Mouse (Mus musculus) C2C12 (cell line): ENCODE measurements around the gene Pdss2. TPM values are rescaled to one million over a fixed set of nuclear protein-coding genes. Genes with fewer than 3 reads are reported as not detected.

Experiments used
- H3K27me3 ChIP-seq: one replicate; pipeline ENCODE4 v1.6.1; 2011; ENCODE audit not compliant: control insufficient read depth, insufficient read depth, insufficient read length
- H3K36me3 ChIP-seq: one replicate; pipeline ENCODE4 v1.6.1; 2011; ENCODE audit not compliant: control insufficient read depth, insufficient read depth
- H3K4me3 ChIP-seq: one replicate; pipeline ENCODE4 v1.5.1; 2011; ENCODE audit warnings: mild to moderate bottlenecking, control low read depth; ENCODE audit not compliant: poor library complexity, insufficient read depth, severe bottlenecking
- H3K79me2 ChIP-seq: one replicate; pipeline ENCODE4 v1.6.1; 2011; ENCODE audit not compliant: control insufficient read depth, insufficient read depth
- H3K79me3 ChIP-seq: one replicate; pipeline ENCODE4 v1.6.1; 2011; ENCODE audit warnings: low read depth, control low read depth
- H3ac ChIP-seq: one replicate; pipeline ENCODE3; 2011; ENCODE audit warnings: low read depth; ENCODE audit not compliant: control insufficient read depth, insufficient read length
- CEBPB ChIP-seq: IDR thresholded peaks from one replicate; pipeline ENCODE4 v1.6.1; 2011; ENCODE audit warnings: low read depth, mild to moderate bottlenecking, control low read depth, moderate library complexity
- CTCF ChIP-seq: IDR thresholded peaks from one replicate; pipeline ENCODE4 v1.5.1; 2011; ENCODE audit not compliant: control insufficient read depth, insufficient read depth, insufficient read length
- FOSL1 ChIP-seq: IDR thresholded peaks from one replicate; pipeline ENCODE4 v1.8.0; 2011; ENCODE audit warnings: mild to moderate bottlenecking, low read length; ENCODE audit not compliant: poor library complexity, insufficient read depth, severe bottlenecking
- MAX ChIP-seq: IDR thresholded peaks from one replicate; pipeline ENCODE4 v1.6.1; 2011; ENCODE audit warnings: mild to moderate bottlenecking, control low read depth
- MYOD1 ChIP-seq: IDR thresholded peaks from one replicate; pipeline ENCODE4 v1.6.1; 2011; ENCODE audit warnings: low read depth; ENCODE audit not compliant: control insufficient read depth, insufficient read length
- MYOG ChIP-seq: IDR thresholded peaks from one replicate; pipeline ENCODE4 v1.6.1; 2011; ENCODE audit not compliant: control insufficient read depth, insufficient read length; ENCODE audit errors: extremely low read depth
- USF1 ChIP-seq: IDR thresholded peaks from one replicate; pipeline ENCODE4 v1.6.1; 2011; ENCODE audit warnings: low read depth, mild to moderate bottlenecking, control low read depth, moderate library complexity
- polyA plus RNA-seq: library from polyadenylated mRNA; unstranded; fragments of >200 nt; fragmentation: generic; extraction: Trizol; gene quantifications from one replicate; pipeline ENCODE4 v1.2.1, GENCODE M21; 2012; ENCODE audit warnings: missing spikeins

Gene Pdss2
- polyA plus RNA-seq, 1 experiment: 7.5 TPM

GRCm38 (mm10) chr10:43478751-43479435 is 257.6 kb downstream of the Pdss2 start, which contains the start of gene Bend3:
Gene Bend3, plus strand, starts transcription at chr10:43478831.
- TF ChIP-seq USF1: no peak
- TF ChIP-seq MYOG: no peak
- TF ChIP-seq MYOD1: no peak
- TF ChIP-seq CTCF: no peak
- TF ChIP-seq FOSL1: no peak
- Histone ChIP-seq H3K79me3 (peaks cover 32% of the 10 kb centered on the region), H3K36me3 (no peaks in the 10 kb centered on the region), H3K27me3 (no peaks in the 10 kb centered on the region), H3ac (peak within 1 kb of the TSS; percentile 78), H3K79me2 (peaks cover 41% of the 10 kb centered on the region), H3K4me3 (peak within 1 kb of the TSS; percentile 55)

GRCm38 (mm10) chr10:43479436-43480157 is 258.3 kb downstream of the Pdss2 start:
- H3K79me2 ChIP-seq: peaks cover 48% of the 10 kb centered on the region
- H3K79me3 ChIP-seq: peaks cover 38% of the 10 kb centered on the region
- no peaks in the 10 kb centered on the region for H3K27me3 ChIP-seq
- no peak for TF ChIP-seq MYOD1
- peak; percentile 98 for TF ChIP-seq CTCF
- peak; percentile 43 for TF ChIP-seq USF1
- TF ChIP-seq MAX: peak; percentile 73
- no peak for TF ChIP-seq FOSL1
- H3ac ChIP-seq: peak overlapping the region; percentile 78
- H3K4me3 ChIP-seq: peak overlapping the region; percentile 55
- no peaks in the 10 kb centered on the region for H3K36me3 ChIP-seq

DNA sequence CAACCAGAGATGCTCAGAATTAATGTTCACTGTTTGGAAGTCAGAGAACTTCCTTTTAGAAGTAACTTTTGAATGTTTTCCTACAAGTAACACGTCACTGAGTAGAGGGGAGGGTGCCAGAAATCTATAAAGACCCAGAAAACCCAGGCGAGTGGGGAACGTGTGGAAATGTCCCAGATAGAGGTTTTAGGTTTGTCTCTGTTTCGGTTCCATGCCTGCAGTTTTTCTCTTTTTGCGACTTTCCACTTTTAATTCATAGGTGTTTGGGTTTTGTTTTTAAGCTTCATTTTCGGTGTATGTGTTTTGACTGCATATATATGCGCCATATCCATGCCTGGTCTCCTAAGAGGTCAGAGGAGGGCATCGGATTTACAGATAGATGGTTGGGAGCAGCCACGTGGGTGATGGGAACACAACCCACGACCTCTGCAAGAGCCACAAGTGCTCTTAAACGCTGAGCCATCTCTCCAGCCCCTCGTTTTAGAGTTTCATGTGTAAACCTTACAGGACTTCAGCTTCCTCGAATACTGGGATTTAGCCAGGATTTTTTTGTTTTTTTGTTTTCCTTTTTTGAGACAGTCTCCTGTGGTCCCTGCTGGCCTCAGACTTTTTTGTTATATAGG is 259.1 kb downstream of the Pdss2 start:
- H3K79me3 ChIP-seq: peaks cover 44% of the 10 kb centered on the region
- H3K27me3 ChIP-seq: no peaks in the 10 kb centered on the region
- H3K4me3 ChIP-seq: peak overlapping the region; percentile 55
- H3K79me2 ChIP-seq: peaks cover 55% of the 10 kb centered on the region
- no peak for TF ChIP-seq CTCF
- no peak for TF ChIP-seq MYOG
- TF ChIP-seq USF1: peak; percentile 14
- no peak for TF ChIP-seq MAX
- H3ac ChIP-seq: peak overlapping the region; percentile 78
- no peaks in the 10 kb centered on the region for H3K36me3 ChIP-seq

DNA sequence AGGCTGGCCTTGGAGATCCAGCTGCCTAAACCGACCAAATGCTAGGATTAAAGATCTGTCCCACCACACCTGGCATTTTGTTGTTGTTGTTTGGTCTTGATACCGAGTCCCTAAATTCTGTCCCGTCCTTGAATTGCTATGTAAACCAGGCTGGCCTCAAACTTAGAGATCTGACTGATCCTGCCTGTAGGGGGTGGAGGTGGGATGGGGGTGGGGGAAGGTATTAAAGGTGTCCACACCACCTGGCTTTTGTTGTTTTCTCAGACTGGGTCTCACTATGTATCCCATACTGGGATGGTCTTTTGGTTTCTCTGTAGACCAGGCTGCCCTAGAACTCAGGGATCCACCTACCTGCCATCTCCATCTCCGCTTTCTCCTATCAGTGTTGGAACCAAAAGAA is 259.9 kb downstream of the Pdss2 start:
- no peak overlapping the region for H3ac ChIP-seq
- TF ChIP-seq CEBPB (no peak), MYOG (no peak), USF1 (no peak), CTCF (no peak), MYOD1 (no peak), MAX (no peak), FOSL1 (no peak)
- peaks cover 50% of the 10 kb centered on the region for H3K79me3 ChIP-seq
- no peaks in the 10 kb centered on the region for H3K36me3 ChIP-seq
- H3K27me3 ChIP-seq: no peaks in the 10 kb centered on the region
- peaks cover 64% of the 10 kb centered on the region for H3K79me2 ChIP-seq
- H3K4me3 ChIP-seq: no peak overlapping the region

- H3ac ChIP-seq: no peak overlapping the region
- H3K27me3 ChIP-seq: no peaks in the 10 kb centered on the region
- peaks cover 72% of the 10 kb centered on the region for H3K79me2 ChIP-seq
- H3K36me3 ChIP-seq: no peaks in the 10 kb centered on the region
- no peak for TF ChIP-seq USF1
- TF ChIP-seq MAX: no peak
- no peak for TF ChIP-seq CEBPB
- TF ChIP-seq MYOD1: no peak
- TF ChIP-seq FOSL1: no peak
- no peak for TF ChIP-seq CTCF
- no peak for TF ChIP-seq MYOG
- H3K79me3 ChIP-seq: peaks cover 57% of the 10 kb centered on the region
- H3K4me3 ChIP-seq: no peak overlapping the region
These were observed 260.7 kb downstream of the Pdss2 start for GRCm38 (mm10) chr10:43482021-43482420.
